Mouse (Mus musculus): ENCODE data around the gene Peli2. TPM values are rescaled to one million over a fixed set of nuclear protein-coding genes. Genes with fewer than 3 reads are reported as not detected.

Gene Peli2
- polyA plus RNA-seq, 1 experiment from 2014 or later = 11.2 TPM

- no peak overlapping the region for H3K4me3 ChIP-seq (ENCODE audit: low read depth, low read length)
- no peak overlapping the region for H3K27ac ChIP-seq (ENCODE audit: low read length)
- H3K27me3 ChIP-seq (ENCODE audit: control insufficient read depth, insufficient read depth, low read length) = no peaks in the 10 kb centered on the region
- WGBS = 83% methylated on average over 9 of the region's 9 CpGs
- H3K4me1 ChIP-seq (ENCODE audit: control insufficient read depth, insufficient read depth, low read length) = peaks cover 5% of the 10 kb centered on the region; the same call in 1 of the 2 replicates
- no peak overlapping the region for H3K4me2 ChIP-seq (replicated peaks; ENCODE audit: low read depth, low read length)
- ATAC-seq (ENCODE audit: insufficient number of reproducible peaks, insufficient read depth, low FRiP score, low read depth) = no peak
- H3K9me3 ChIP-seq (ENCODE audit: control insufficient read depth, low read depth, low read length) = no peaks in the 10 kb centered on the region
- no peaks in the 10 kb centered on the region for H3K36me3 ChIP-seq (ENCODE audit: control insufficient read depth, insufficient read depth, low read length)
- no peak overlapping the region for H3K9ac ChIP-seq (replicated peaks; ENCODE audit: low read depth, low read length)
Observed at GRCm38 (mm10) chr14:48303841-48304240, 183.2 kb downstream of the Peli2 start.

GRCm38 (mm10) chr14:48313234-48313633, 192.6 kb downstream of the Peli2 start:
- no peaks in the 10 kb centered on the region for H3K36me3 ChIP-seq (ENCODE audit: control insufficient read depth, insufficient read depth, low read length)
- H3K4me2 ChIP-seq (replicated peaks; ENCODE audit: low read depth, low read length) = no peak overlapping the region
- ATAC-seq (ENCODE audit: insufficient number of reproducible peaks, insufficient read depth, low FRiP score, low read depth) = no peak
- H3K4me3 ChIP-seq (ENCODE audit: low read depth, low read length) = no peak overlapping the region
- no peak overlapping the region for H3K27ac ChIP-seq (ENCODE audit: low read length)
- H3K4me1 ChIP-seq (ENCODE audit: control insufficient read depth, insufficient read depth, low read length) = no peaks in the 10 kb centered on the region
- no peaks in the 10 kb centered on the region for H3K9me3 ChIP-seq (ENCODE audit: control insufficient read depth, low read depth, low read length)
- WGBS = 61% methylated on average over 3 of the region's 3 CpGs
- no peaks in the 10 kb centered on the region for H3K27me3 ChIP-seq (ENCODE audit: control insufficient read depth, insufficient read depth, low read length)
- H3K9ac ChIP-seq (replicated peaks; ENCODE audit: low read depth, low read length) = no peak overlapping the region

DNA sequence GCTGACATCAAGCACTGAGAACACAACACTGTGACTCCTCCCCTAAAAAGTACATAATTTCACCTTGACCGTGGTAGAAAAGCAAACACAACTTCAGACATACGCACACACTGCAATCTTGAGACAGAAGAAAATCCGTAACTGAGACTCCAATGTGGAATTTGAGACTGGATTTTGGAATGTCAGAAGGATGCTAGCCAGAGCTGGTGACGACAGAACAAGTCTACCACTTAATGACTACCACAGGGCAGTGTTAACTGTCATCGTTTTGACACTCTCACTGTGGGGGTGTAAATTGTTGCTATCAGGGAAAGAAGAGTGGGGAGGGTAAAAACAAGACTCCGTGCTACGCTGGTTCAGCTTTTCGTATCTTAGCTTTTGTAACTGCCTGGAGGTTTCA, 195.8 kb downstream of the Peli2 start:
- Histone ChIP-seq H3K27ac (ENCODE audit: low read length) (no peak overlapping the region), H3K4me2 (replicated peaks; ENCODE audit: low read depth, low read length) (no peak overlapping the region), H3K9ac (replicated peaks; ENCODE audit: low read depth, low read length) (no peak overlapping the region), H3K27me3 (ENCODE audit: control insufficient read depth, insufficient read depth, low read length) (no peaks in the 10 kb centered on the region), H3K4me3 (ENCODE audit: low read depth, low read length) (no peak overlapping the region), H3K36me3 (ENCODE audit: control insufficient read depth, insufficient read depth, low read length) (no peaks in the 10 kb centered on the region), H3K9me3 (ENCODE audit: control insufficient read depth, low read depth, low read length) (no peaks in the 10 kb centered on the region), H3K4me1 (ENCODE audit: control insufficient read depth, insufficient read depth, low read length) (no peaks in the 10 kb centered on the region)
- WGBS = 34% methylated on average over 8 of the region's 8 CpGs
- ATAC-seq (ENCODE audit: insufficient number of reproducible peaks, insufficient read depth, low FRiP score, low read depth) = no peak

DNA sequence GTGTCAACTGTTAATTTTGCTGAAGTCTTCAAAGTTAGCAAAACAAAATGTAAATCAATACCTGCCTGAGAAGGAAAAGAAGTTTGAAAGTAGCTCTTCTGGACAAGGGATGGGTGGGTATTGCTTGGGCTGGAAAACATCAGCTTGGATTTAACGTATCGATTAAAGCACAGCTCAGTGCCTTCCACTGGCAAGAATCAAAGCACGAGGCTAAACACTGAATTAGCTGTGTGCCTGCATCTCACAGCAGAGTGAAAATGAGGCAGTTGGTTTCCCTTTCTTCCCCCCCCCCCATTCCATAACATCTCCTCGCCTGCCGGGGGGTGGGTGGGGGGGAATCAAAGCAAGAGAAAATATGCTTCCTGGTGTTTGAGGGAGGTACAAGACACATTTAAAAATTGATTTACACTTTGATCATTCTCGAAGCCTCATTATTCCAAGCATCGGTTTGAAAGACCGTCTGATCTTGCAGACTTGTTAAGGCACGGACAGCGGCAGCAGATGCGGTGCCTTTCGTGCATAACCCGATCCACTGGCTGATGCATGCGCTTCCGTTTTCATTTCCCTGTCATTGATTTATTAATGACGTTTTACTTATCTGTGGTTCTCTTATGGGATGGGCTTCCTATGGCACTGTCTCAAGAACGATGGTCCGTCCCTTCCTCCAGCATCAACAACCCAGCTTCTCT, 203.3 kb downstream of the Peli2 start:
- Histone ChIP-seq H3K9me3 (ENCODE audit: control insufficient read depth, low read depth, low read length) (no peaks in the 10 kb centered on the region), H3K9ac (replicated peaks; ENCODE audit: low read depth, low read length) (no peak overlapping the region), H3K4me3 (ENCODE audit: low read depth, low read length) (no peak overlapping the region), H3K27ac (ENCODE audit: low read length) (no peak overlapping the region), H3K36me3 (ENCODE audit: control insufficient read depth, insufficient read depth, low read length) (no peaks in the 10 kb centered on the region), H3K4me2 (replicated peaks; ENCODE audit: low read depth, low read length) (no peak overlapping the region), H3K4me1 (ENCODE audit: control insufficient read depth, insufficient read depth, low read length) (no peaks in the 10 kb centered on the region), H3K27me3 (ENCODE audit: control insufficient read depth, insufficient read depth, low read length) (no peaks in the 10 kb centered on the region)
- 64% methylated on average over 18 of the region's 18 CpGs for WGBS
- ATAC-seq (ENCODE audit: insufficient number of reproducible peaks, insufficient read depth, low FRiP score, low read depth) = no peak

DNA sequence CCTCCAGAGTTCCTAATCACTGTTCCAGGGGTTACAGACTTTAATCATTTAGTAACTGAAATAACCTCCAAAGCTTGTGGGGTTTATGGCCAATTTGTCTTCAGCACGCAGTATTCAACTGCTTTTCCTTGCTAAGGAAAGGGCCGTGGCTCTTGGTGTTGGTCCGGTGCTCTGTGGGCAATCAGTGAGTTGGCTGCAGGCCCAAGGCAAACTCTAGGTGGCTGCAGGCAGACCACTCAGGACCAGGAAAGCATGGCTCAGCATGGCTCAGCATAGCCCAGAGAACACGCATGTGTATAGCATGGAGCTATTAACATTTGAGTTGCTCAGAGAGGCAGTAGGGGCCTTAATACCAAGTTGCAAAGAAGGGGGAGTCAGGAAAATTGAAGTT, 203.8 kb downstream of the Peli2 start:
- no peak overlapping the region for H3K4me3 ChIP-seq (ENCODE audit: low read depth, low read length)
- no peaks in the 10 kb centered on the region for H3K9me3 ChIP-seq (ENCODE audit: control insufficient read depth, low read depth, low read length)
- H3K9ac ChIP-seq (replicated peaks; ENCODE audit: low read depth, low read length) = no peak overlapping the region
- no peaks in the 10 kb centered on the region for H3K4me1 ChIP-seq (ENCODE audit: control insufficient read depth, insufficient read depth, low read length)
- ATAC-seq (ENCODE audit: insufficient number of reproducible peaks, insufficient read depth, low FRiP score, low read depth) = no peak
- 75% methylated on average over 4 of the region's 4 CpGs for WGBS
- H3K27ac ChIP-seq (ENCODE audit: low read length) = no peak overlapping the region
- no peaks in the 10 kb centered on the region for H3K27me3 ChIP-seq (ENCODE audit: control insufficient read depth, insufficient read depth, low read length)
- H3K36me3 ChIP-seq (ENCODE audit: control insufficient read depth, insufficient read depth, low read length) = no peaks in the 10 kb centered on the region
- H3K4me2 ChIP-seq (replicated peaks; ENCODE audit: low read depth, low read length) = no peak overlapping the region

- no peaks in the 10 kb centered on the region for H3K9me3 ChIP-seq (ENCODE audit: control insufficient read depth, low read depth, low read length)
- peaks cover 23% of the 10 kb centered on the region for H3K4me1 ChIP-seq (ENCODE audit: control insufficient read depth, insufficient read depth, low read length)
- ATAC-seq (ENCODE audit: insufficient number of reproducible peaks, insufficient read depth, low FRiP score, low read depth) = no peak
- no peak overlapping the region for H3K4me3 ChIP-seq (ENCODE audit: low read depth, low read length)
- no peak overlapping the region for H3K9ac ChIP-seq (replicated peaks; ENCODE audit: low read depth, low read length)
- no peak overlapping the region for H3K4me2 ChIP-seq (replicated peaks; ENCODE audit: low read depth, low read length)
- 58% methylated on average over 3 of the region's 3 CpGs for WGBS
- H3K27me3 ChIP-seq (ENCODE audit: control insufficient read depth, insufficient read depth, low read length) = no peaks in the 10 kb centered on the region
- no peaks in the 10 kb centered on the region for H3K36me3 ChIP-seq (ENCODE audit: control insufficient read depth, insufficient read depth, low read length)
- H3K27ac ChIP-seq (ENCODE audit: low read length) = no peak overlapping the region
Observed at GRCm38 (mm10) chr14:48327746-48328145, 207.1 kb downstream of the Peli2 start.

- Histone ChIP-seq H3K4me2 (replicated peaks; ENCODE audit: low read depth, low read length) (no peak overlapping the region), H3K27ac (ENCODE audit: low read length) (no peak overlapping the region), H3K36me3 (ENCODE audit: control insufficient read depth, insufficient read depth, low read length) (no peaks in the 10 kb centered on the region), H3K9me3 (ENCODE audit: control insufficient read depth, low read depth, low read length) (no peaks in the 10 kb centered on the region), H3K27me3 (ENCODE audit: control insufficient read depth, insufficient read depth, low read length) (no peaks in the 10 kb centered on the region), H3K9ac (replicated peaks; ENCODE audit: low read depth, low read length) (no peak overlapping the region), H3K4me1 (ENCODE audit: control insufficient read depth, insufficient read depth, low read length) (peaks cover 29% of the 10 kb centered on the region), H3K4me3 (ENCODE audit: low read depth, low read length) (no peak overlapping the region)
- ATAC-seq (ENCODE audit: insufficient number of reproducible peaks, insufficient read depth, low FRiP score, low read depth) = no peak
- WGBS = 82% methylated on average over 12 of the region's 12 CpGs
Observed at GRCm38 (mm10) chr14:48329716-48330365, 209.2 kb downstream of the Peli2 start.
